Mouse (Mus musculus) ES-E14 (cell line): Measurements from ENCODE around the gene Pnpla8.

Experiments used
- ZC3H11A ChIP-seq: IDR thresholded peaks from 2 replicates; pipeline ENCODE4 v1.6.1; 2012; ENCODE audit warnings: low read depth, mild to moderate bottlenecking, inconsistent platforms, low read length, borderline replicate concordance
- ZNF384 ChIP-seq: IDR thresholded peaks from 2 replicates; pipeline ENCODE4 v1.6.1; 2012; ENCODE audit warnings: low read depth, low read length, inconsistent platforms

DNA sequence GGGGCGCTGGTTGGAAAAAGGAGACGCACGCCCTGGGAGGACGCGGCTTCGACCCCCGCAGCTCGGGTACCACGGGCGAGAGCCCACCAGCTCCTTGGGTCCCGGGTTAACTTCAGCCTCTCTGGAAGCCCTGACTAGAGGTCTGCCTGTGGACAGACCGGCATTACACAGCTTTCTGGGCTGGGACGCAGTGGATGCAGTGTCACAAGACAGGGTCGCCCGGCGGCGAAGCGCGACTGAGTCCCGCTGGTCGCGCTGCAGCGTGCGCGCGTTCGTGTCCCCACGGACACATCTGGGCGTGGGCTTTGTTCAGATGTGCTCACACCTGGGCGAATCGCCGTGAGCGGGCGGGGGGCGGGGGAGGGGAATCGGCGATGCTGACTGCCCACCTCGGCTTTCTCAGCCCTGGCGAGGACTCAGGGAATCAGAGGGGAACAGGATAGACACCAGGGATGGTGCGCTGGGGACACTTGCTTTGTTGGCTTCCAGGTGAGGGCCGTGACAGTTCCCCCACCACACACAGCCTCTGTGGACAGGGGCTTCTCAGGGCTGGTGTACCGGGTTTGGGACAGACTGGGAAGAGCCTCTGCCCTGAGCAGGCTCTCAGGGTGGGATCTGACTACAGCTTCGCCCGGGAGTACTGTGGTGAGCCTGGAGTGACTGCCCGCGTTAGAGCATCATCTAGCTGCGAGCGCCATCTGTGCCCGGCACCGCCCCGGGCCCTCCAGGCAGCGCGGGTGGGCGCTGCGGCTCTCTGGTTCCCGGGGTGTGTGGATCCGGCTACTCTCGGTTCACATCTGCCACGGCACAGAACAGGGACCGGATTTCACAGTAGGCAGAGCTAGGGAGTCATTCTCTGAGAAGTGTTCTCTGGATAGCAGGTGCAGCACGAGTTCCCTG is 108.4 kb downstream of the Pnpla8 start:
- TF ChIP-seq ZC3H11A (no peak), ZNF384 (no peak)
